Mouse (Mus musculus) 3134 (cell line): ENCODE measurements at regions not wholly inside any gene's neighbourhood (a gene's known extent, or its start where the extent isn't known, plus 50 kb on each side); places are given as distances from the start of the nearest gene placed in this dataset.
A peak's percentile ranks its signal among the peaks of the same experiment; 100 is the strongest.
"Not testable (repeated sequence)": the region's sequence is repeated elsewhere in the genome, so short reads cannot be mapped to it uniquely, and the experiment has no call there.

Experiments
- DNase-seq: peaks from one replicate; pipeline ENCODE4 v3.0.0-alpha.2; 2011; ENCODE audit warnings: low spot score; ENCODE audit not compliant: insufficient read length; ENCODE audit errors: extremely low read depth

DNA sequence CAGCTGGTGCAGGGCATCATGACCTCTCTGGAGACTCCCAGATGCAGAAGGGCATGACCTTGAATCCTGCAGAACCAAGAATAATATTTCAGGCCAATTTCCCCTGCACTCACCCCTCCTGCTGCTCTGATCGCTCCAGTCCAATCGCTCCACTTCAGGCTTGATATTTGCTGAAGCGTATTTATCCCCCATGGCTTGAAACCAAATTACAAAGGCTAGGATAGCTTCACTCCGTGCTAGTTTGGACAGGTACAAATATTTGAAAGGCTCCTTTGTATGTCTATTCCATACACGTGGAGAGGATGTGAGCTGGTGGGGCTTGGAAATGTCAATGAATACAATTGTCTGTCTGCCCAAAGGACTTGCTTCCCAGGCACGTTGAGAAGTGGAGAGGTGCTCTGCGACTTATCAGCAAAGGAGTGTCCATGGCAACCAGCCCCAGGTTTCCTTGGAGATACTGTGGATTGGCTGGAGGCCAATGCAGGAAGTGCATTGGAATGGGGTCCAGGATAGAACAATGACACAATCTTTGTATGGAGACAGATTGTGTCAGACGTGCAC, 201.8 kb upstream of the Tmc3 start:
- no peak for DNase-seq

DNA sequence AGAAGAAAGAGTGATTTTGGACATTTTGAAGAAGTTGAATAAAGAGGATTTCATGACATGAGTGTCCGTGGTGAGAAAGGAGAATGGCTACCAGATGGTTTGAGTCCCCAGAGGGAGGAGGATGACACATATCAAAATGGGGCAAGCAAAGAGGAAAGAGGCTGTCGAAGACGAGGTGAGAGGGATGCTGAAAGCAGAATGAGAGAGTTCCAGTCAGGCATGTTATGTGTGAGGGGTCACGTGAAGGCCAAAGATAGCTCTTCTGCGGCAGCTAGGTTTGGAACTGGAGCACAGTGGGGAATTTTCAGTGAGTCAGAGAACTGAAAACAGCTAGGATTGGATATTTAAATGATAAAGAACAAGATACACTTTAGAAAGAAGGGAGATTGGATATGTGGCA, 193.3 kb upstream of the Tmc3 start:
- no peak for DNase-seq

DNA sequence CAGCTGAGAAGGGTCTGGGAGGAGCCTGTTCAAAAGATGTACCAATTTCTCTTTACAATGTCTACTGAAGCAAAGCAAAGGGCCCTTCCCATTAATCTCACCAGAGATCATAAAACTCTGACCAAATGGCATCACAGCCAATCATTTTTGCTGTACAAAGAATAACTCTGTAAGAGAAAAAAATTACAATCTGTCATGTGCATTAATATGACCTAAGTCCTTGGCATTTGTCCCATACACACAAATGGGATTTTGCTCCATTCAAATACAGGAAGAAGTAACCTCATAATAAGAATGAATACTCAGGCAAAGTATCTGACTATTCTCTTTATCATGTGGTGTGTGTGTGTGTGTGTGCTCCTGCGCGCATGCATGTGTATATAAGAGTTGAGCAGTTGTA, 192.5 kb upstream of the Tmc3 start:
- DNase-seq, result no peak

DNA sequence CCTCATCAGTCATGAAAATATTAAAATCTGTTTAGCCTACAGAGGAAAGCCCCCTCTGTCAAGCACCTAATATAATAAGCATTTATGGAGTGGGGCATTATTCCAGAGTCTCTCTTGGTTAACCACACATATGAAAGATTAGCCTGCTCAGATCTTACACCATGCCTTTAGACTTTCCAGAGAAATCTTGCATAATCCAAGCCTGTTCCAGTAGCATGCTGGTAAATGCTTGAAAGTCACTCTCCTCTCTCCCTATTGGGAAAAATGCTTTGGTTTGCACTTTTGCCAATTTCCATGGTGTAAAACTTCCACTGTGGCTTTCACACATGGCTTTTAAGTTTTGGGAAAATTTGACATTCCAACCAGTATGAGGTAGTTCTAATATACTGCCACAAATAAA, 192.1 kb upstream of the Tmc3 start:
- DNase-seq, result no peak

DNA sequence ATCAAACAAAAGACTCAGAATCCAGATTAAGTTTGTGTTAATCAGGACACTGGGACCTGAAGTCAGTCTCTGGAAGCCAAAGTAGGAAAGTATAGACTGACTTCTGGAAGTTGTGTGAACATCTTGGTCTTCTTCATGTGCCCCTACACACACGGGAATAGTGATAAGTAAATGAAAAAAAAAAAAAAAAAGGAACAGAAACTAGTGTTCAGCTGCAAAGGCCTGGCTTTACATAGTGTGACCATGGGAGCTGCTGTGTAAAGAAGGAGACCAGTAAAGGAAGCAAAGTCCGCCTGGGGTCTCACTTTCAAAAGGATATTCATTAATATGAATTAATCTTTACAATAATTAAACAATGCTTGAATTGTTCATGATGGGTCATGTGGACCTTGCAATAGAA, 190.6 kb upstream of the Tmc3 start:
- DNase-seq, result no peak

DNA sequence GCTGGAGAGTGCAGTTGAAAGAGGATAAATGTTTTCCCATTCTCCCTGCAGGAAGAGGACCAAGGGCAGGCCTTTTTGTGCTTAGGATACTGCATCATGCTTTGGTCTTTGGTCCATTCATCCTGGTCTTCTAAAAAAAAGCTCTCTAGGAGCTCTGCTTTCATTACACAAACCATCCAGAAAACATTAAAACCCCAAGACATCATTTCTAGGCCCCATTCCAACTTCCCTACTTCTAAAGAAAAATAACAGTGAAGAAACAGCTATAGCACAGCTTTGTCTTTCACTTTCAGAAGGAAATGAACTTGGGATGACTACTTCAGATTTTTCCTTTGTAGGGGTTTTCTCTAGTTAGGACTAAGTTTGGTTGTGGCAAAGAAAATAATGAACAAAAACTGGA, 185.1 kb upstream of the Tmc3 start:
- no peak for DNase-seq

DNA sequence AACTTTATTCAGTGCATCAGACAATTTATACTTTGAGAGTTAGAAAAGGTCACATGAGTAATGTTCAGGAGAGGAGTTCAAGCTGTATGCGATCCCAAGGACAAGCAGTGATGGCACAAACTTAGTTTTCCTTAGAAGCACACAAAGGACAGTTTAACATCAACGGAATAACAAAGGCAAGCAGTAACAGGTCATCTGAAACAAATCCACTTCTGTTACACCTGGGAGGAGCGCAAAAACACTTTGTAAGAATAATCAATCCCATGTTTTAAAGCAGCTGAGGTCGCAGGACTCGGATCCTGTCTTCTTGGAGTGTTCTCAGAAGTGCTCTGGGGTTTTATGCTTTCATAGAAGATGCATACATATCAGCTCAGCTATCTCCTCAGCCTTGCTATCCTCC, 183.7 kb upstream of the Tmc3 start:
- no peak for DNase-seq

DNA sequence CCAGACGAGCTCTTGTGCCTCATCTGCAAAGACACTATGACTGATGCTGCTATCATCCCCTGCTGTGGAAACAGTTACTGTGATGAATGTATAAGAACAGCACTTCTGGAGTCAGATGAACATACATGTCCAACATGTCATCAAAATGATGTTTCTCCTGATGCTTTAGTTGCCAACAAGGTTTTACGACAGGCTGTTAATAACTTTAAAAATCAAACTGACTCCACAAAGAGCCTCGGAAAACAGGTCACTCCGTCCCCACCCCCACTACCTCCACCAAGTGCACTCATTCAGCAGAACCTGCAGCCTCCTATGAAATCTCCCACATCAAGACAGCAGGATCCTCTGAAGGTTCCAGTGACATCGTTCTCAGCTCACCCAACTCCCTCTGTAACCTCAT, 172.0 kb upstream of the Tmc3 start:
- DNase-seq, result not testable (repeated sequence)

DNA sequence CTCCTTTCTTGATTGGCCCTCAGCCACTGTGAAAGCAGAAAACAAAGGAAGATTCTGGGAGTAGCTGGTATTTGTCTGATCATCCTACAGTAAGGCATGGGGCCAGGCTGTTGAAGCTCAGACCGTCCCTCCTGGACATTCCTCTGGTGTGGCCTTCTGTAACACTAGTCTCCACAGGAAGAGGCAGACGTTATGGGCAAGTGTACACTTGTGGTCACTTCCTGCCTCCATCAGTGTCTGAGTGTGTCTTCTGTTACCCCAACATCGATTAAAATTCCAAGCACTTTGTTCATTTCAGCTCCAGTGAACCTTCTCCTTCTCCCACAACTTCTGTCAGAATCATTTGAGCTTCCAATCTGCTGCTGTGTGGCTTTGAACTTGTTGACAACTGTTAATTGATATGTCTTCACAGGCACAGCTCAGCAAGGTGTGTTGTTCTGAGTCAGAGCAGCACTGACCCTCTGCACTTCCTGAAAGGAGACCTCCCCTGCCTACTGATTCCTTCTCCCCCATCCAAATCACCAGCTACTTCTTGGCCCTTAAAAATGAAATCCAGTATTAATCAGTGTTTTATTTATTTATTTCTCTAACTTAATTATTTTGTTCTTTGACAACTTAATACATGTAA, 154.7 kb upstream of the Tmc3 start:
- DNase-seq, result no peak

DNA sequence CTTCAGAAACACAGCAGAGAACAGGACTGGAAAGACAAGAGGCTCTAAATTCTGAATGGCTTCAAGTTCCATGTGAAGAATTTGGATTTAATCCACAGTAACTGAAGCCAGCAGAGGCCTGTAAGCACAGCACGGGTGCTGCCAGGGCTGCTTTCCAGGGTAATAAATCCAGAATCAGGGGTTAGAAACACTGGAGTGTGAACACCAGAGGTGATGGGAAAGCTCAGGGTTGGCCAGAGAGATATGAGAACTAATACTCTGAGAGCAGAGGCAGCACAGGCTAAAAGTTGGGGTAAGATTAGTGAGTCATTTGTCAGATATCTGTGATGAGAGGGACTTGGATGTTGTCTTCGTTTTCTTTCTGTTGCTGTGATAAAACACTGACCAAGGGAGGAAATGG, 153.6 kb upstream of the Tmc3 start:
- no peak for DNase-seq

DNA sequence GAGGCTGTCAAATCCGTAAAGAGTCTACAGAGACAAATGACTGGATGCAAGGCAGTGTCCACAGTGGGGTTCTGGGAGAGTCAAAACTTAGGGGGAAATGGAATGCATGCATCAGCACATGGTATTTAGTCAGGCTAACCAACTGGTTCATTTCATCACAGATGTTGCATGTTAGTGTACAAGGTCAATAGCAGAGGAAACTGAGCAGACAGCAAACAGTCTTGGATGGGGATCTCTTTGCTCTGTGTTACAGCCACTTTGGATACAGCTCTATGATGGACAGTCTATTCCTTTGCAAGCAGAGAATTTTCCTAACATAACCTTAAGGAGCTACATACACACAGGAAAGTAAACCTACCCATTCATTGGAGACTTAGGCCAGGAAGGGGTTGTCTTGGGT, 151.9 kb upstream of the Tmc3 start:
- no peak for DNase-seq

DNA sequence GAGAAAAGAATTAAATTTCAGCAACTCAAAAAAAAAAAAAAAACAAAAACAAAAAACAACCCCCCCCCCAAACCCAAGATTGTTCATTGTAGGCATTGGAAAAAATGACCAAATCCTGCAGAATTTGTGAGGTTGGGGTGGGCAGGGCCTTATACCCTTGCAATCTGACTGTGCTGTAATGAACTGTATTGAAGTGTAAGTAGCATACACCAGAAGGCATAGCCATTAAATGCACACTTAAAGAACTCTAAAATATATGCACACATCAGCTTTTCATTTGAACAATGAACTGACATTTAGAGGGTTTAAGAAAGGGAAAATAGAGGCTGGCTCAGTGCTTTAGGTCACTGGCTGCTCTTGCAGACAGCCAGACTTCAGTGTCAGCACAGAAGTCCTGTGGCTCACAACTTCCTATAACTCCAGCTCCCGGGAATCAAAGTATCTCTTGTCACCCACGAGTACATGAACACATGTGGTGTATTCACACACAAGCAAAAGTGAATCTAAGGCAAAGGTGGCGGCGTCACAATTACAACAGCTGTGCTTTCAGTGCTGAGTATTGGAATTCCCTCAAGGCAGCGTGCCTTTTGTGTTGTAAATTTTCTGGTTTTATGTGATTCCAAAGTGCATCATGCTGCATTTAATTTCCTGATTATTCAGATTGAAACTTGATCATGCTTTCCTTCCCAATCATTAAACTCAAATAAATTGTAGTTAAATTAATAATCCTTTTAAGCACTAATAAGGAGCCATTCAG, 150.6 kb upstream of the Tmc3 start:
- no peak for DNase-seq

DNA sequence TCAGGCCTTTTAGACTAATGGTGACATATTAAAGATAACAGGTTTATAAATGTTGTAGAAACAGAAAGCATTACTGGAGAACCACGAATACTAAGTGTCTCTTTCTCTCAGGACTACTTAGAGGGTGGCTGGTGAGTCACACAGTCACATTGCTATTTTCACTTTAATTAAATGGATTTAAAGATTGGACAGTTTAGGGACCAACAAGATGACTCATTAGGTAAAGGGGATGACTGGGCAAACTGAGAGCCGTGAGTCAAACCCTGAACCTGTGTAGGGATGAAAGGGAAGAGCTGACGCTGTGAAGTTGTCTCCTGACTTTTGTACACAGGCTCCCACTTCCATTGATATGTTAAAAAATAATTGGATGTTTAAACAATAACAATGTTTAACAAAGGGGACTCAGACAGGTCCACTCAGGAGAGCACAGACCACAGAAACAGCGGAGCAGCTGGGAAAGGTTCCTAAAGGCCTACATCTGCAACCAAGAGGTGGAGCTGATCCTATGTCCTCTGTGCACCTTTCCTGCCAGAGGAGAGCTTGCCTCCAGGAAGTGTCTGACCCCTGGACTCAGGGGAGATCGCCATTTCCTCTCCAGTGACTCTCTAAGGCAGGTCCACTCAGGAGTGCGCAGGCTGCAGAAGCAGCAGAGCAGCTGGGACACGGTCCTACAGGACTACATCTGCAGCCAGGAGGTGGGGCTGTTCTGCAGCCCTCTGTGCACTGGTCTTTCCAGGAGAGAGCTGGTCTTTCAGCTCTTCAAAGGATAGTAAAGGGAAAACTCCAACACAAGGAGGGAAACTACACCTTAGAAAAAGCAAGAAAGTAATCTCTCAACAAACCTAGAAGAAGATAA, 146.0 kb upstream of the Tmc3 start:
- peak; percentile 33 for DNase-seq

DNA sequence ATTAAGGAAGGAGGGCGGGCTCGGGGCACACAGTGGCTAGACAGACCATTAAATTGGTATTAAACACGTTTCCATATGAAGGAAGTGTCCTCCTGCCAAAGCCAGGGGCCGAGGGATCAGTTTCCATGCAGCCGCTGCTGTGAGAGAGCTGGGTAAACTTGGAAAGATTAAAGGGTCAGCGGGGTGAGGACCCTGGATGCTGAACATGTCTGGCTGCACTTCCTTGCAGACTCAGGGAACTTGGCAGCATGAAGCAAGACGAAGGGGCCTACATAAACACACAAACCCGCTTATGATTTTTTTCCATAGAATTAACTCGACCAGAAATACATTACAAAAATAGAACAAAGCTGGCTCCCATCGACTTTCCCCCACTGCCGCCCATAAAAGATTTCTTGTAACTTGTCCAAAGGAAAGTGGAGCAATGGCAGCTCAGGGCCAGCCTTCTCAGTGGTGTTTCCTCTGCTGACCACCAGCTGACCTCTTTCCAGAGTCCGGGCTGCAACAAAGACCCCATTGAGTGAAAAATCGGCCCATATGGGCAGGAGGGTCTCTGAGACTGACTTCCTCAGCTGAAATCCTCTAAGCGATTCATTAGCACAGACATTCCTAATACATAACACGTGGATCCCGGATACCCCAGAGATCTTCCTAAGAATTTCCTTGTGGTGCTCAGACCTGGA, 141.0 kb upstream of the Tmc3 start:
- DNase-seq, result no peak

DNA sequence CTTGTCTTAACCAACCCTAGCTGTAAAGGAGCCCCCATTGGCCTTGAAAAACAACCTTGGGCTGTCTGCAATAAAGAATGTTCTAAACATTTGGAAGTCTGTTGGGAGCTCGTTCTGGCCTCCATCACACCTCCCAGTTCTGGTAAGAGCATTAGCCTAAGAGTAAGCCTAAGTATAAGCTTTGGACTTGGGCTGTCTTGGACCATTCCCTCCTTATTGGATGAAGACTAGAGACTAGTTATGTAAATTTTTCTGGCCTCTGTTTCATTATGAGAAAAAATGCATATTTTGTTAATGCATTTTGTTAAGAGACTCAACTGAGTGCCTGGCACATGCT, 140.5 kb upstream of the Tmc3 start:
- DNase-seq, result no peak

DNA sequence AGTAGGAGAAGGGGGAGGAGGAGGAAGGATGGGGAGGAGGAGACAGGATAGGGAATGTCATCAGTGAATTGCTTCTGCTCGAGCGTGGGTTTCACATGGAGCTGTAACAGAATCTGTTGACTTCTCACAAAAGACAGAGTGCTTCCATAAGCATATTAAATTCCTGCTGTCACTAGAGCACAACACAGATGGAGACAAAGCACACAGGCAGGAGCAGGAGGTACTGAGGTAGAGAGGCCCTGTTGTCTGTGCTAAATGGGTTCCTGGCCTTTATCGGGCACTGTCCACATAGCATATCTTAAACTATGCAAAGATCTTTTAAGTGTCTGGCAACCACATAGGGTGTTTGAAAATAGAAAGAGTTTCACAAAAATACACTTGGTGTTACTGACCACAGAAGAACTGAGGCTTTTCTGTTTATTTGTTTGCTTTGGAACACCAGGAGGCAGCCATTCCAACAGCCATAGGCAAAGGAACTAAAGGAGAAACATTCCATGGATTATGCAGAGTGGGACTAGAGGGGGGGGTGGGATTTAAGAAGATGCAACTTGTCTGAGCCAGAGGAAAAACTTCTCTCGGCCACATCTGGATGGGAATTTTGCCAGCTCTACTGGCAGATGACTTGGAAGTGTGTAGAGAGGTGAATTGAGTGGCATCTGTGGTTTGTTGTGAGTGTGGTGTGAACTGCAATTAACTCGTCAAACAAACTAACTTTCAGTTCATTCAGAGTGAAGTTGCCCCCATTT, 139.4 kb upstream of the Tmc3 start:
- DNase-seq, result no peak

DNA sequence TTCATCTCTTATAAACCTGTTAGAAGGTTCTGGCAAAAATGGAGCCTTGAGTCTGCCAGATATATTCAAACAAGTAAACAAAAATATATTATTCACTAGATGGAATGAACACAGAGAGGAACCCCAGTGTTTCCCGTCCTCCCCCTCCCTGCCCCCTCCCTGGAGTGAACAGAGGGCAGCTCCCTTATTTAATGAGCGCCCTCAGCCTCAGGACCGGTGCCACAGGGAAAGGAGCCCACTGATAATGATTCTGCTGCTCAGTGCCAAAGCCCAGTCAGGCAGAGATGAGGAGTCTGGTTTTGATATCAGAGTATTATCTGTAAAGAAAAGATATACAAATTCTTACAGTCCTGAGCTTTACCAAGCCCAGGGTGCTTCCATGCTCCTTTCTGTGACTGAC, 134.4 kb upstream of the Tmc3 start:
- DNase-seq, result no peak

DNA sequence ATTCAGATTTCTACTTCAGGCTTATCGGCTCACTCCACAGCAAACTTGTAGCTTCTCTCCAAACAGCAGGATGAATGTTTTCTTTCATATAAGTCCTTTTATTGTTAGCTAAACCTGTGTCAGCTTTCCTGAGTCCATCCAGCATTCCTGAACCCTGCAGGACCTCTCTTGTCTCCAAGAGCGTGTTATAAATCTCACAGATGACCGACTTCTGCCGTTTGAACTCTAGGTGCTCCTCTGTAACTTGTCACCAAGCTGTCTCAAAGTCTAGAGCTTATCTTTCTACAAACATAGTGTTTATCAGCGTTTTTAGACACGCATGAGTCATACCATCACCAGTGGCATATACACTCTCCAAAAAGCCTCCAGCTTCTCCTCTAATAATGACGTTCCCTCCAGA, 132.4 kb upstream of the Tmc3 start:
- no peak for DNase-seq

DNA sequence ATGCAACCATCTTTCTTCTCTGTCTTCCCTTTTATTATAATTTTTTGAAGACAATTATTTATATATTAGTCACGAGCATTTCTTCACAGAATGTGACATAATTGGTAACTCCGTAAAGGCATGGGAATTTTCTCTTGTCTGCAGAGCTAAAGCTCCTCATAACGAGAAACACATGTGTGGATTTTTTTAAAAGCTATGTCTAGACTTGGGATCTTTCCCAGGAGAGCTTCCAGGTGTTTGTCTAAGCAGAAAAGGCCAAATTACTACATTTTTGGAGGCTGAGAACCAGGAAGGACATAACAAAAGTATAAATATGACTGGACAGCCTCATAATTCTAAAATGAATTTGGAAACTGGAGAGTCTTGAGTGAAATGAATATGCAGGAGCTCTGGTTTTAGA, 125.2 kb upstream of the Tmc3 start:
- no peak for DNase-seq

DNA sequence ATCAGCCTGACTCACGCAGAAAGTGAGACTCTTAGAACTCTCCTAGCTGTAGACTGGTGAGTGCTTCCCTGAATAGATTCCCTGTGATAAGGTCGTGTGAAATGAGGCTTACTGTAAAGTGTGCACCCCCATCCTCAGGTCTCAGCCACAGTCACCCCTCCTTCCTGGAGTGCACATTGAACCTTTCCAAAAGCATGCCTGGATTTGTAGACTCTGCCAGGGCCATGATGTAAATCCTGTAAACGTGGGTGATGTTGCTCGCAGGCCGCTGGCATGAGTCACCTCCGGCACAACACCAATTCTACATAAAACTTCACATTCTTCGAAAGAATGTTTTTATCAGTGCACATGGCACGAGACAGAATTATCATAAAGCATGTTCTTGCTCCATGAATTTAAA, 117.7 kb upstream of the Tmc3 start:
- DNase-seq, result no peak
